Mouse (Mus musculus): ENCODE data around the gene Scfd1.

GRCm38 (mm10) chr12:51348698-51348998 is 28.7 kb upstream of the Scfd1 start:
- TF ChIP-seq CTCF (IDR thresholded peaks at IDR 0.05; ENCODE audit: borderline replicate concordance, insufficient read depth, low read depth, low read length) (no peak), POLR2A (IDR thresholded peaks at IDR 0.05; ENCODE audit: borderline replicate concordance, insufficient read depth, low read length) (no peak)

Data from cerebellum, adult 2 months (tissue).